Mouse (Mus musculus): ENCODE measurements around the gene Timp4. TPM values are rescaled to one million over a fixed set of nuclear protein-coding genes. Genes with fewer than 3 reads are reported as not detected.

The Timp4 gene
- total and polyA plus RNA-seq, 3 experiments: not detected

DNA sequence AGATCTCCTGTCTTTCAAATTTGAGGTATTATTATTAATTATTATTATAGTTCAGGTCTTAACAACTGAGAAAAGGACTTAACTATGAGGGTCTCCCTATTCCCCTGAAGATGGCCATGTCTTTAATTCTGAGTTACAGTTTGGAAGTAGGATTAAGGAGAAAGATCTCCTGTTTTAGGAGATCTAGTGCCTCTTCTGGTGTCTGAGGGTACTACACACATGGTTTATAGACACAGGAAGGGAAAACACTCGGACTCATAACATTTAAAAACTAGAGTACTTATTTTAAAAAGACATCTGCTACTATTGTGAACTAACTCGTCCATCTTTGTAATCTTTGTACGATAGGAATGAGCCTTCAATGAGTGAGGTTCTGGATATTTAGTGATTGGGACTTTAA is 49.0 kb downstream of the Timp4 start:
- Histone ChIP-seq H3K4me2 (ENCODE audit: insufficient read depth, low read depth, poor library complexity, severe bottlenecking) (no peak overlapping the region), H3K9ac (ENCODE audit: insufficient read depth, low read depth) (no peak overlapping the region), H3K27me3 (replicated peaks) (no peaks in the 10 kb centered on the region), H3K27ac (ENCODE audit: insufficient read depth, low read depth) (no peak overlapping the region), H3K4me3 (replicated peaks in 1 of 3; ENCODE audit: low read depth in 2 of 3, low read length in 2 of 3, poor library complexity in 1 of 3) (no peak overlapping the region), H3K36me3 (replicated peaks in 1 of 2; ENCODE audit: control insufficient read depth in 1 of 2, insufficient read depth in 1 of 2, low read length in 1 of 2) (no peaks in the 10 kb centered on the region), H3K9me3 (replicated peaks; ENCODE audit: low read length) (peaks cover 4% of the 10 kb centered on the region), H3K79me2 (replicated peaks; ENCODE audit: control insufficient read depth, extremely low read depth, insufficient read depth, poor library complexity, severe bottlenecking) (no peaks in the 10 kb centered on the region), H3K4me1 (ENCODE audit: control insufficient read depth in 1 of 2, insufficient read depth in 2 of 2) (no peaks in the 10 kb centered on the region)
- in situ Hi-C loops (cut with MboI; ENCODE audit: low pct_ligation_motif_present, low pct_unique_long_range_greater_than_20kb, low sequenced_read_pairs): no loop called here
- TF ChIP-seq RAD21 (IDR thresholded peaks at IDR 0.05; ENCODE audit: low read depth, low read length) (peak; percentile 28), MEF2A (IDR thresholded peaks at IDR 0.05; ENCODE audit: borderline replicate concordance, low read depth, low read length) (no peak), POLR2A (IDR thresholded peaks at IDR 0.05; ENCODE audit: low read depth, low read length) (no peak), CTCF (conservative IDR thresholded peaks at IDR 0.05 in 1 of 2, IDR thresholded peaks at IDR 0.05 in 1 of 2; ENCODE audit: low read depth in 2 of 2, low read length in 2 of 2) (peak; percentile 27 to 47; a peak in 3 of 4 replicates), TCF12 (IDR thresholded peaks at IDR 0.05; ENCODE audit: low read depth, low read length) (no peak), CHD2 (IDR thresholded peaks at IDR 0.05; ENCODE audit: low read length) (no peak), MAX (IDR thresholded peaks at IDR 0.05; ENCODE audit: low read length) (no peak), SMC3 (IDR thresholded peaks at IDR 0.05; ENCODE audit: low read depth, low read length) (peak; percentile 13; the same call in 1 of the 2 replicates)
- dilution Hi-C loops (cut with MboI; ENCODE audit: extremely low pct_ligation_motif_present, extremely low pct_unique_long_range_greater_than_20kb, low sequenced_read_pairs): no loop called here
- DNase-seq (ENCODE audit: extremely low read depth): peak; percentile 28

DNA sequence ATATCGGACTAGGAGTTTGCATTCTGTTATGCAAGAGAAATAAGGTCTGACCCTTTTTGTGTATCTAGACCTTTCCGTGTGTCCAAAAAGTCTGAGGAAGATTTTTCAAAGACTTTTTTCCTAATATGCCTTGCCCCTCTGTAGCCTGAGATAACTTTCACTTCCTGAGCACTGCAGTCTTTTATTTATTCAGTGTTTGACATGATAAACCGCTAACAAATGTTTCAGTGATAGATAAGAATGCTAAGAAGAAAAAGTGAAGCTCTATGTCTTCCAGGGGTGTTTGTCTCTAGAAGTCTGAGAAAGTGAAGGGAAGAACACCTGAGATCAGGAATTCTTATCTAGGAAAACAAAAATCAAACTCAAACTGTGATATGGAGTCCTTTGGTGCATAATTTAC is 51.3 kb downstream of the Timp4 start:
- no peaks in the 10 kb centered on the region for H3K36me3 ChIP-seq (replicated peaks in 1 of 2; ENCODE audit: control insufficient read depth in 1 of 2, insufficient read depth in 1 of 2, low read length in 1 of 2)
- H3K4me3 ChIP-seq (replicated peaks in 1 of 3; ENCODE audit: low read depth in 2 of 3, low read length in 2 of 3, poor library complexity in 1 of 3): no peak overlapping the region
- dilution Hi-C loops (cut with MboI; ENCODE audit: extremely low pct_ligation_motif_present, extremely low pct_unique_long_range_greater_than_20kb, low sequenced_read_pairs) (no loop called here), in situ Hi-C loops (cut with MboI; ENCODE audit: low pct_ligation_motif_present, low pct_unique_long_range_greater_than_20kb, low sequenced_read_pairs) (no loop called here)
- H3K79me2 ChIP-seq (replicated peaks; ENCODE audit: control insufficient read depth, extremely low read depth, insufficient read depth, poor library complexity, severe bottlenecking): no peaks in the 10 kb centered on the region
- H3K4me1 ChIP-seq (ENCODE audit: control insufficient read depth in 1 of 2, insufficient read depth in 2 of 2): no peaks in the 10 kb centered on the region
- no peak for TF ChIP-seq IRF4 (IDR thresholded peaks at IDR 0.05; ENCODE audit: low read depth, low read length)
- TF ChIP-seq MAFK (IDR thresholded peaks at IDR 0.05; ENCODE audit: insufficient replicate concordance, low read length): no peak
- TF ChIP-seq E2F4 (IDR thresholded peaks at IDR 0.05; ENCODE audit: insufficient replicate concordance, low read depth, low read length): no peak
- TF ChIP-seq ETS1 (conservative IDR thresholded peaks at IDR 0.05; ENCODE audit: low read depth, low read length): no peak
- TF ChIP-seq JUND (conservative IDR thresholded peaks at IDR 0.05; ENCODE audit: low read depth, low read length): no peak
- TF ChIP-seq PAX5 (IDR thresholded peaks at IDR 0.05; ENCODE audit: low read length): no peak
- TF ChIP-seq POLR2A (IDR thresholded peaks at IDR 0.05; ENCODE audit: low read depth, low read length): no peak
- no peak for TF ChIP-seq MEF2A (IDR thresholded peaks at IDR 0.05; ENCODE audit: borderline replicate concordance, low read depth, low read length)
- no peak for TF ChIP-seq USF1 (IDR thresholded peaks at IDR 0.05; ENCODE audit: low read depth, low read length)
- TF ChIP-seq KAT2A (IDR thresholded peaks at IDR 0.05; ENCODE audit: insufficient replicate concordance, low read length): no peak
- no peak for TF ChIP-seq SIN3A (IDR thresholded peaks at IDR 0.05; ENCODE audit: low read length)
- no peak for TF ChIP-seq ZMIZ1 (IDR thresholded peaks at IDR 0.05; ENCODE audit: low read depth, low read length)
- H3K9ac ChIP-seq (ENCODE audit: insufficient read depth, low read depth): no peak overlapping the region
- no peaks in the 10 kb centered on the region for H3K9me3 ChIP-seq (replicated peaks; ENCODE audit: low read length)
- H3K27ac ChIP-seq (ENCODE audit: insufficient read depth, low read depth): no peak overlapping the region
- DNase-seq (ENCODE audit: extremely low read depth): no peak
- H3K27me3 ChIP-seq (replicated peaks): no peaks in the 10 kb centered on the region
- H3K4me2 ChIP-seq (ENCODE audit: insufficient read depth, low read depth, poor library complexity, severe bottlenecking): no peak overlapping the region

Other genes with a start within 250 kb of the Timp4 start
- 29.3 and 43.3 TPM in 2 replicates for gene Tamm41, start 214.3 kb downstream of the Timp4 start, total RNA-seq (2012; rRNA removed)
- 39.8 and 40.5 TPM in 2 replicates for gene Tamm41, start 214.3 kb downstream of the Timp4 start, total RNA-seq (2014; rRNA removed)
- 40.4 and 41.1 TPM in 2 replicates for gene Tamm41, start 214.3 kb downstream of the Timp4 start, polyA plus RNA-seq (2012; ENCODE audit: insufficient read length, low read depth)
- 0.55 and 0.59 TPM in 2 replicates for gene Syn2, start 117.3 kb downstream of the Timp4 start, total RNA-seq (2012; rRNA removed)
- gene Syn2, start 117.3 kb downstream of the Timp4 start, total RNA-seq (2014; rRNA removed): 1.2 and 1.6 TPM in 2 replicates
- gene Syn2, start 117.3 kb downstream of the Timp4 start, polyA plus RNA-seq (2012; ENCODE audit: insufficient read length, low read depth): 1.2 and 1.3 TPM in 2 replicates
- gene Gm17482, start 24.9 kb downstream of the Timp4 start, total RNA-seq (2012; rRNA removed): not detected in 2 replicates
- gene Gm17482, start 24.9 kb downstream of the Timp4 start, total RNA-seq (2014; rRNA removed): not detected in 2 replicates
- not detected in 2 replicates for gene Gm17482, start 24.9 kb downstream of the Timp4 start, polyA plus RNA-seq (2012; ENCODE audit: insufficient read length, low read depth)
- not detected in 2 replicates for gene Pparg, start 108.7 kb upstream of the Timp4 start, total RNA-seq (2012; rRNA removed)
- gene Pparg, start 108.7 kb upstream of the Timp4 start, total RNA-seq (2014; rRNA removed): not detected in 2 replicates
- not detected in 2 replicates for gene Pparg, start 108.7 kb upstream of the Timp4 start, polyA plus RNA-seq (2012; ENCODE audit: insufficient read length, low read depth)

Data from CH12.LX (cell line).